Mouse (Mus musculus): ENCODE results near the gene Hdlbp. TPM values are rescaled to one million over a fixed set of nuclear protein-coding genes. Genes with fewer than 3 reads are reported as not detected.
"Not testable (repeated sequence)": the region's sequence is repeated elsewhere in the genome, so short reads cannot be mapped to it uniquely, and the experiment has no call there.

Hdlbp gene
- total RNA-seq, 2 experiments from 2014 or later: 403 to 417 TPM

DNA sequence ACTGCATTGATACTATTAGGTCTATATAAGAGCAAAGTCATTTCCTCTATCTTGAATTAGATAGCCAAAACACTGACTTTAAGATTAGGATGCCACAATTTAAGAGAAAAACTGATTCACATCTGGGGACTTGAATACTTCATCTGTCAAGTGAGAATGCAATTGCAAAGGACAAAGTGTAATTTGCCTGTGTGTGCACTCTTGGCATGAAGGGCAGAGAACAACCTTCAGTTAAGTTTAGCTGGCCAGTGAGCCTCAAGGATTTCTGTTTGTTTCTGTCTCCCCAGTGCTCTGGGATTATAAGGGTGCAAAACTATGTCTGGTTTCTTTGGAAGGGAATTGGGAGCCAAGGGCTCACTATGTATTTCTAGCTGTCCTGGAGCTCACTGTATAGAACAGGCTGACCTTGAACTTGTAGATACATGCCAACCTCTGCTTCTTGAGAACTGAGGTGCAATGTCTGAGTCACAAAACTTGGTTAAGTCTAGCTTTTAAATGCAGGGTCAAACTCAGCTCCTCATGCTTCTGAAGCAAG is 24.8 kb downstream of the Hdlbp start:
- DNase-seq: no peak

DNA sequence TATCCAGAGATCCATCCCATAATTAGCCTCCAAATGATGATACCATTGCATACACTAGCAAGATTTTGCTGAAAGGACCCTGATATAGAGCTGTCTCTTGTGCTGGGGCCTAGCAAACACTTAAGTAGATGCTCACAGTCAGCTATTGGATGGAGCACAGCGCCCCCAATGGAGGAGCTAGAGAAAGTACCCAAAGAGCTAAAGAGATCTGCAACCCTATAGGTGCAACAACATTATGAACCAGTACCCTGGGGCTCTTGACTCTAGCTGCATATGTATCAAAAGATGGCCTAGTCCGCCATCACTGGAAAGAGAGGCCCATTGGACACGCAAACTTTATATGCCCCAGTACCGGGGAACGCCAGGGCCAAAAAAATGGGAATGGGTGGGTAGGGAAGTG is 28.5 kb downstream of the Hdlbp start:
- intact Hi-C loops (cut with DNase I); DNase-seq: not testable (repeated sequence)

More for the DNA sequence above, 24.8 kb downstream of the Hdlbp start:
- intact Hi-C loops (cut with DNase I): no loop called here

DNA sequence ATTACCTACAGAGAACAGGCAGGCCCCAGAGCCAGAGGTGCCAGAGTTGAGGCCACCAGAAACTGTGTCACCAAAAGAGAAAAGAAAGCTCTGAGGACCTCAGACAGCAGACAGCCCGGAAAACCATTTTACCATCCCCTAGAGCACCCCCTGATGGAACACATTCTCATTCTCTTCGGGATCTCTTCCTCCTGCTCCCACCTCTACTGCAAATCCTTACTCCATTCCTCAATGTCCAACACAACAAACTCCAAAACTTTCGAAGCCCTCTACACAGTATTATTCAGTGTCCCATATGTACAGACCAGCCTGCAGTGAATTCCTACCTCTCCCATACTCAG is 32.8 kb downstream of the Hdlbp start:
- intact Hi-C loops (cut with DNase I): loop anchor here (2.0 kb wide), 1 partner anchor 33 kb away; the partner anchor contains the start of gene Hdlbp
- no peak for DNase-seq

DNA sequence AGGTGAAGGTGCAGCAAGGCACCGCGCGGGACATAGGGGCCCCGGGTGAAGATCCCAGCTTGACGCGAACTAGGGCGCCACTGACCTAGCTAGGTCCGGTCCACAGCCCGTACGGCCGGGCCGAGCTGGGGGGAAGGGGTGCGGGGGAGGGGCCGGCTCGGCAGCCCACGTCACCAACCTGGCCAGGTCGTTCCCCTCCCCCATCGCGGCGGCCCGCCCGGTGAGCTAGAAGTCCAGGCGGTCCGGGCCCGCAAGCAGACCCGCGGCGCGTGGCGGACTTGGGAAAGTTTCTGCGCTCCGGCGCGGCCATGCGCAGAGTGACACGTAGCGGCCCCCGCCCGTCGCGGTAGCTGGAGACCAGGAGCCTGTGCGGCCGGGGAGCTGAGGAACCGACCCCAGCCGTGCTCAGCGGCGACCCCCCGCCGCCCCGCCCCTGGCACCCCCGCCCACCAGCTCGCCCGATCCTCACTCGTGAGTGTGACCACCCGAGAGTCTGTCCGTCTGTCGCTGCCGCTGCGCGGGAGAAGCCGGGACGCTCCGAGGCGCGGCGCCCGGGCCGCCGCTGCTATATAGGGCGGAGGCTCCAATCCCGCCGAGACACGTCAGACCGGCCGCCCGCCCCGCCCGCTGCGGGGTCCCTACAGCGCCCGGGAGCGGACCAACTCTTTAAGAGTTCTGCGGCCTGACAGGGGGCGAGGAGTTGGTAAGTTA is 33.3 kb downstream of the Hdlbp start:
- peak; percentile 89 to 90 for DNase-seq
- intact Hi-C loops (cut with DNase I): loop anchor here (2.0 kb wide), 1 partner anchor 34 kb away; the partner anchor contains the start of gene Hdlbp

DNA sequence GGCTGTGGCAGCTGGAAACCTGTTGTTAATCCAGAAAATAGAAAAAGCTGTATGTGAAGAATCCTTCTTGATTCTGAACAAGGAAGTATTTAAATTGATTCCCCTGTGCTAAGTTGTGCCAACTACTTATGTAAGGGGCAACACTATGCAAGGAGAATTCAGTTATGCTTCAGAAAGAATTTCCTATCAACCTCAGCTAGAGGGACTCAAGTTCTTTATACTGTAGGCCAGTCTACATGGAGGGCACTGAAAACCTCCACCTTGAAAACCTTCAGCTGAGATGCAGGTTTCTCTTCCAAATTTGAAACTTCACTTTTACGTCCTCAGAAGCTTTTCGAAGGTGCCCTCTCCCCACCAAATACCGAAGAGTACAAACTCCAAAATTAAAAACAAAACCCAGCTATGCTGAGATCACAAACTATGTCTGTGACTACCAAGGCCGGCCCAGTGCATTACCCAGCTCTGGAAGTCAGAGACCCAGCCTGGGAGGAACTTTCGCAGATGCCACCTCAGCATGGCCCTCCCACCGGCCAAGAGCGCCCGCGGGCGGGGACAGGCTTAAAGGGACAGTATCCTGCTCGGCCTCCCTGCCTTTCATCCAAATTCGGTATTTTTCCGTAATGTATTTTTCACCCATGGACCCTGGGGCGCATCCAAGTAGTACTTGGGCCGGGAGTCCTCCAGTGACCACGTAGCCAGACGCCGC is 34.1 kb downstream of the Hdlbp start:
- DNase-seq: peak; percentile 81 to 83
- intact Hi-C loops (cut with DNase I): loop anchor here (2.0 to 5.0 kb wide), 2 partner anchors 34 to 63 kb away; partner anchors contain the start of gene Hdlbp

DNA sequence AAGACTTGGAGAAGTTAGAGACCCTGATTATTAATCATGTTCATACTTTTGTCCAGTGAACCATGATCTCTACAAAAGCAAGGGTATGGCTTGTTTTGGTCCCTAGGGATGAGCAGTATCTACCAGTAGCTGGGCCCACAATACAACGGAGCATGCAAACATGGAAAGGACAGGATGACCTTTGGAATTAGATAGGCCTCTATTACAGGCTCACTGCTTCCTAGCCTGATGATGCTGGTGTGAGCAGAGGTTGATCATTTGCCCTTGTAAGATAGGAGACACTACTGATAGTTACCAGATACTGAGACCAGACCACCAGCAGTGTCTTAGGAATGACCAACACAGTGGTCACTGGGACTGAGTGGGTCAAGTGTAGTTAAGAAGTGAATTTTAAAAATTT is 39.3 kb downstream of the Hdlbp start:
- intact Hi-C loops (cut with DNase I): no loop called here
- DNase-seq: no peak

DNA sequence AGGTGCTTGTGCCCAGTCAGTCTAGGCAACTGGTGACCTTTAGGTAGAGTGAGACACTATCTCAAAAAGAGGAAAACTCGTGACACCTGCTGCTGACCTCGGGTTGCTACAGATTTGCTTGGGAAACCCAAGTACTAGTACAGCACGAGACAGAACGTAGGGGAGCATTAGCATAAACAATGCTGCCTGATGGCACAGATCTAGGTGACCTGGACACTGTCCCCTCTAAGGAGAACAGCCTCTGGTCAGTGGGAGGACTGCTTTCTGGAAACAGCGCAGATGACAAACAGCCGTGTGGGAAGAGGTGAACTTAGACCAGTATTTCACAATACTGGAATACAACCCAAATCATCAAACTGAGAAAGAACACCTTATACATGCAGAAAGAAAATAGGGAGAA is 46.5 kb downstream of the Hdlbp start:
- intact Hi-C loops (cut with DNase I): no loop called here
- no peak for DNase-seq

DNA sequence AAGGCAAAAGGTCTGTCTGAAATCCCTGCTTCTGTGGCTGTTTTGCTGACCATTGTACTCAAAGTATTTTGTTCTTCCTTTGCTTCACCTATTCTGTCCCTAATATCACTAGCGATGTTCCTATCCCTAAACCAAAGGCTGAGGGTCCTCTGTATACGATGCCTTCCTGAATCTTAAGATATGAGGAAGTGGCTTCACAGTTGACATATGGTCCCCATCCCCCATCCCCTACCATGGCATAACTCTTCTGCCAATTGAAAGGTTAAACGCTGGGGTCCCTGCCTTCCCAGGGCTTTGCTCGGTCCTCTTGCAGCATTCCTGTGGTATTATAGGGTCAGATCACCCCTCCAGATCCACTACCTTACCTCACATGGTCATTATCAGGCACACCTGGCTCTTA is 75.2 kb downstream of the Hdlbp start:
- DNase-seq: no peak
- intact Hi-C loops (cut with DNase I): no loop called here

DNA sequence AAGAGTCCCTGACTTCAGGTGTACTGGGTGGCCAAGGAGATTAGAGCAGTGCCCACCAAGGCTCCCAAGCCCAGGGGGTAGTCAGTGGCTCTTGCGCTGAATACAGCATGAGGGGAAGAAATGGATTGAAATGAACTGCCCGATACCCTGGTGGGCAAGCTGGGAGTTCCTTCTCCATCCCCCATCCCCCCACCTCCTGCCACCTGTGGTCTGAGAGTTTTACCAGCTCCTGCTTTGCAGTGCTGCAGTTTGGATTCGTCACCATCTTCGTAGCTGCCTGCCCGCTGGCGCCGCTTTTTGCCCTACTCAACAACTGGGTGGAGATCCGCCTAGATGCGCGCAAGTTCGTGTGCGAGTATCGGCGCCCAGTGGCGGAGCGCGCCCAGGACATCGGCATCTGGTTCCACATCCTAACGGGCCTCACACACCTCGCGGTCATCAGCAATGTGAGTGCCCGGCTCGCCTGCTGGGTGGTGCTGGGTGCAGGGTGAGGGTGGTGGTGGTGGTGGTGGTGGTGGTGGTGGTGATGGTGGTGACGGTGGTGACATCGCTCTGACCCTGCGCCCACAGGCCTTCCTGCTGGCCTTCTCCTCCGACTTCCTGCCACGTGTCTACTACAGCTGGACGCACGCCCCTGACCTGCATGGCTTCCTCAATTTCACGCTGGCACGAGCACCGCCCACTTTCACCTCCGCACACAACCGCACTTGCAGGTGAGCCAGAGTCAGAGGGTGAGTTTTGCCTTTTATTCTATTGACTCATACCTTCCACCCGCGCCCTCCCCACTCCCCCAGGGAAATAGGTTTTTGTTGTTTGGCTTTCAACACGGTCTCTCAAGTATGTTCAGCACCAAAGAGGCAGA is 77.2 kb downstream of the Hdlbp start:
- peak in 1 of 2 experiments; percentile 13 for DNase-seq
- intact Hi-C loops (cut with DNase I): no loop called here

DNA sequence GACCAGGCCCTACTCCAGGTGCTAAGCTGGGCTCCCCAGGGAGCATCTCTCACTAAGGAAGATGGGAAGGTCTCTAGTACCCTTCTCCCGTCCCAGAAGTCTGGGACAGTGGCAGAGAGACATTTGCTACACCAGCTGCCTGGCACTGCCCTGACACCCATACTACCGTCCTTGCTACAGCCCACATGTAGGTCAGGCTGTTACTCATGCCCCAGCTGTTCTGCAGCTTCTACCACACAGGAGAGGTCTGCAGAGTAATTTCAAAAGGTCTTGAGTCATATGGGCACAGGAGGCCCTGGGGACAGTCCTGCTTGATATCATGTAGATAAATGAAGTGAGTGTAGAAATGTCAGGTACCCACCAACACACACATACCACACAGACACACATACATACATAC is 89.7 kb downstream of the Hdlbp start:
- no peak for DNase-seq
- intact Hi-C loops (cut with DNase I): no loop called here

DNA sequence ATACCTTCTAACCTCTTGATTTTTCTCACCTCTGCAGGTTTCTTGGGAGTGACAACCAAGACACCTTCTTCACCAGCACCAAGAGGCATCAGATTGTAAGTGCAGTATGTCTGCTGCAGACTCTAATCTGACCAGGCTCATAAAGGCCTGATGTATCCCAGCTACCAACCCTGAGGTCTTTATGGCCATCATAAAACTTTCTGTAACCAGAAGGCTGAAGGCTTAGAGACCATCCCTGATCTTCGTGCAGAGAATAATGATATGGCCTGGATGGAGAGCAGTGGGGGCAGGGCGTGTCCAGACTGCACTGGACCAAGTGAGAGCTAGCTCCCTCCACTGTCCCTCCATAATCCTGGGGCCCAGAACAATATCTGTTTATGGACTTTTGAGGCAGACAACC is 91.4 kb downstream of the Hdlbp start:
- intact Hi-C loops (cut with DNase I): no loop called here
- DNase-seq: no peak

DNA sequence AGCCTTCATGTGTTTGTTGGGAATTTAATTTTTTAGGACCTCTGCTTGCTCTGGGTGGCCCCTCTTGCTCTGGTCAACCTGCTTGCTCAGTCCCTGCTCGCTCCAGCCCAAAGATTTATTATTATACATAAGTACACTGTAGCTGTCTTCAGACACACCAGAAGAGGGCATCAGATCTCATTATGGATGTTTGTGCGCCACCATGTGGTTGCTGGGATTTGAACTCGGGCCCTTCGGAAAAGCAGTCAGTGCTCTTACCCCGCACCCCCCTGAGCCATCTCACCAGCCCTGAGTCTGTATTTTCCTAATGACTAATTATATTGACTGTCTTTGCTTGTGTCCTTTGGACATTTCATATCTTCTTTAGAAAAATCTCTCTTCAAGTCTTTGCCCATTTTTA is 99.5 kb downstream of the Hdlbp start:
- intact Hi-C loops (cut with DNase I): no loop called here
- DNase-seq: no peak

DNA sequence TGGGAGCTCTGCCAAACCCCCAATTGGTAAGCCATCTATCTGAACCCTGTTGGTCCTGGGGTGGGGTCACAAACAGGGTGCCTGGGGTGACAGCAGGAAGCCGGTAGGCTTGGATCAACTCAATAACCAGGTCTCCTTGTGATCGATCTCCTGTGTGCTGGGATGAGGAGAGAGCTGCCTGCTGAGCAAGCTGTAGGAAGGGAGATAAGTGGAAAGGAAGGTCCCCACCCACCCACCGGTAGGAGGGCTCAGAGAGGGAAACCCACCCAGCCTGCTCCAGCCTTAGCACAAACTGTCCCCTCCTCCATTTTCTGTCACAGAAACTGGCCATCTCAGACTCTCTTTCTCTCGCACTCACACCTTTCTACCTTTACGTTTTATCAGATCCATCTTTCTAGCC is 101.3 kb downstream of the Hdlbp start:
- no peak for DNase-seq
- intact Hi-C loops (cut with DNase I): no loop called here

DNA sequence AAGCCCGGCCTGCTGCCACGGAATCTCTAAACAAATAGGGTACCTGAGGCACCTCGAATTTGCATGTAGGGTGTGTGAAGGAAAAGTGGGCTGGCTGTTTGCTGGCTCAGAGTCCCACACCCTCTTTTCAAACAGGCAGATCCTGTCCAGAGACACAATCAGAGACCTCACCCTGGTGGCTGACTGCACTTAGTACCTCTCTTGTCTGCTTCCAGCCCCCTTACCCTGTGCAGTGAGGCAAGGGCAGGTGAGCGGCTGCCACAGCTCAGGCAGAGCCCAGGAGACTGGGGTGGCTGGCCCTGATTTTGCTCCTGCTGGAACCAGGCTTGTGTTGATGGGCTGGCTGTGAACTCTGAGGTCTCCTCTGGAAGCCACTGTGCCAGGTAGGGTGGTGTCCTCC is 105.0 kb downstream of the Hdlbp start, which contains the start of gene Ano7:
Ano7 (plus strand) TSS at position 266 of the 400 bp plus-strand sequence.
- DNase-seq: no peak
- intact Hi-C loops (cut with DNase I): no loop called here

DNA sequence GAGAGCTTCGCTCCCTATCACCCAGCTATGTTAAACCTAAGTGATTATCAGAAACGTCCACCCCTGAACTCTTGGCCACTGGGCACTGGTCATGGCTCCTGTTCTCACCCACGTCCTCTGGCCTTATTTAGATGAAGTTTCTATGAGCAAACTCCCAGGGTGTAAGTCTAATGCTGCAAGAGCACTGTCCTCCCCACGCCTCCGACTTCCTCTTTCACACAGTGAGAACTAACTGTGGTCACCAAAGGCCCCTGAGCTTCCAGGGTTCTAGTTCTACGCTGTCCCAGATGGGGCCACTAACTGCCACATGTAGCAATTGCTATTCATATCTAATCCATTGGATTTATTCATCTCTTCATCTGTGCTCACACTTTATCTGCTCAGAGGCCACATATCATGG is 113.0 kb downstream of the Hdlbp start:
- intact Hi-C loops (cut with DNase I): no loop called here
- DNase-seq: no peak

DNA sequence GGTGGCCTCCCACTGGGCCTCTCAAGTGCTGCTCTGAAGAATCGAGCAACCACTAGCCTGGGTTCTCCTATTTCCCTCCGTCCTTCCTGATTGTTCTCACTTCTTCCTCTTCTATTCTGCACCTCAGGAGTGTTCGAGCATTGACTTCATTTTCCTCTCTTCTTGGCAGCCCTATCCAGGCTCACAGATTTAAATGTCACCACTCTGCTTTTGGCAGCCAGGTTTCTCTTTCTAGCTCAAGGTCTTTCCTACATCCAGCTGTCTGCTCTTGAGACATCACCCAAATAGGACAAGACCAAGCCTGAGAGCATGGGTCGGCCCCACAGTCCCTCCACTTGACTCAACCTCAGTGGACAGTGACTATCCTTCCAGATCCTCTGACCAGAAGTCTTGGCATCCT is 116.0 kb downstream of the Hdlbp start:
- DNase-seq: no peak
- intact Hi-C loops (cut with DNase I): no loop called here

Other genes starting within 250 kb of the Hdlbp start
- gene Sned1, start 243.0 kb downstream of the Hdlbp start, total RNA-seq (2021): 10 to 100 TPM; 16.2 to 19.0 TPM
- gene Mterf4, start 172.9 kb downstream of the Hdlbp start, total RNA-seq (2021): 10 to 100 TPM; 14.7 to 14.9 TPM
- gene Ppp1r7, start 136.0 kb downstream of the Hdlbp start, total RNA-seq (2021): 10 to 100 TPM; 21.9 to 25.6 TPM
- gene Pask, start 135.3 kb downstream of the Hdlbp start, total RNA-seq (2021): 1 to 10 TPM; 1.0 to 1.1 TPM
- gene Ano7, start 104.9 kb downstream of the Hdlbp start, total RNA-seq (2021): not detected
- 10 to 100 TPM; 17.3 to 18.9 TPM for gene Farp2, start 33.3 kb upstream of the Hdlbp start, total RNA-seq (2021)
- 100 to 1,000 TPM in 1 of 2 experiments, 10 to 100 TPM in 1; 98.9 to 106 TPM for gene Stk25, start 179.8 kb upstream of the Hdlbp start, total RNA-seq (2021)
- 1 to 10 TPM; 4.5 to 5.5 TPM for gene Bok, start 206.8 kb upstream of the Hdlbp start, total RNA-seq (2021)

All from heart, postnatal 14 days (tissue).